Mouse (Mus musculus): ENCODE data around the gene Ccdc57.
"Not testable (repeated sequence)": the region's sequence is repeated elsewhere in the genome, so short reads cannot be mapped to it uniquely, and the experiment has no call there.

Gene Ccdc57

GRCm38 (mm10) chr11:120852083-120852935 is 80.4 kb downstream of the Ccdc57 start:
- DNase-seq (ENCODE audit: extremely low read depth, insufficient read length, low spot score) = no peak

DNA sequence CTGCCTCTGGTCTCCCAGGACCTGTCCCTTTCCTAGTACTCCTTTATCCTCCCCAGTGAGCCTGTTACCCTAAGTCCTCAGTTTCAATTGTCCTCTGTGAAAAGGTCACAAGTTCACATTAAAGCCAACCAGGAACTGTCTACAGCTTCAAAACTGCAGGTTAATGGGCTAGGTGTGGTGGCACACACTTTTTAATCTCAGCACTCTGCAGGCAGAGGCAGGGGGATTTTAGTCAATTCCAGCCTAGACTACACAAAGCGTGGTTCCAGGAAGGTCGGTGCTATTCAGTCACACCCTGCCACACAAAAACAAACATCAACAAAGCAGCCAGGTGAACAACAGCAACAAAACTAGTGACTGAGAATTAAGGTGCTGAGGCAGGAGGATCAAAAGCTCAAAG is 81.1 kb downstream of the Ccdc57 start:
- DNase-seq (ENCODE audit: extremely low read depth, insufficient read length, low spot score) = no peak

DNA sequence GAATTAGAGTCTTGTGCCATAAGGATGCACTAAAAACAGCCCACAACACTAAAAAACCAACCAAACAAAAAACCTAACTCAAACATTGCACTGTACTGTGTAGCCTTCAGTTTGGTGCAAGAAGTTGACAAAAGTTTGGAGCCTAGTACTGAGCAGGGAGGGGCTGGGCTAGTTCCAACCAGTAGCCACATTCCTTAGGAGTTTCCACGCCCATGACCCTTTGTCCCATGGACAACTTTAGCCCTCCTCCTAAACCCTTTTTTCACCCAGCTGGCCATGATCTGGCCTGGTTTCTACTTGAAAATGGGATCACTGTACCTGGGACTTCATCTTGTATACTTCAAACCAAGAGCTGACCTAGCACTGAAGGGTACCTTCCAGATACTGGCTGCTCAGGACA is 81.5 kb downstream of the Ccdc57 start:
- no peak for DNase-seq (ENCODE audit: extremely low read depth, insufficient read length, low spot score)

DNA sequence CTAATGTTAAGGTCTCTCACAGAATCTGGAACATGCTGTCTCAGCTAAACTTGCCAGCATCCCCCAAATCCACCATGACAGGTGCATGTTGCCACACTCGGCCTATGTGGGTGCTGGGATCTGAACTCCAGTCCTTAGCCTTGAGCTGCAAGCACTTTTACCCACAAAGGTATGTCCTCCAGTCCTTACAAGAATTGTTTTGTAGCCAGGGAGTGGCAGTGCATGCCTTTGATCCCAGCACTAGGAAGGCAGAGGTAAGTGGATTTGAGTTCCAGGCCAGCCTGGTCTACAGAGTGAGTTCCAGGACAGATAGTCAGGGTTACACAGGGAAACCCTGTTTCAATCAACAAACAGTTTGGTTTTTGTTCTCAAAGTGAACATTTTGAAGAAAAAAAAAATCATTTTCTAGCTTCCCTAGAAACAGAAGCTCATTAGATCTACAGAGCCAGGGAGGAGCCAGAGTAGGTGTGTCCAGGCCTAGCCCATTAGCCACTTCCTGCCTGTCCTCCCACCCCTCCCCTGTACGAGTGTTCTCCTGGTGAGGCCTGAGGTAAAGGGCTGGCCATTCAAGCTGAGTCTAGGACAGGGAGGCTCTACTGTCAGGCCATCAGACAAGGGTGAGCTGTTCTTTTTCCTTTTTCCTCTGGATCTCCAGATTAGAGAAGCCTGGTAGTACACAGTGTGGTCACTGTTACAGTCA is 82.2 kb downstream of the Ccdc57 start:
- DNase-seq (ENCODE audit: extremely low read depth, insufficient read length, low spot score) = peak; percentile 33

DNA sequence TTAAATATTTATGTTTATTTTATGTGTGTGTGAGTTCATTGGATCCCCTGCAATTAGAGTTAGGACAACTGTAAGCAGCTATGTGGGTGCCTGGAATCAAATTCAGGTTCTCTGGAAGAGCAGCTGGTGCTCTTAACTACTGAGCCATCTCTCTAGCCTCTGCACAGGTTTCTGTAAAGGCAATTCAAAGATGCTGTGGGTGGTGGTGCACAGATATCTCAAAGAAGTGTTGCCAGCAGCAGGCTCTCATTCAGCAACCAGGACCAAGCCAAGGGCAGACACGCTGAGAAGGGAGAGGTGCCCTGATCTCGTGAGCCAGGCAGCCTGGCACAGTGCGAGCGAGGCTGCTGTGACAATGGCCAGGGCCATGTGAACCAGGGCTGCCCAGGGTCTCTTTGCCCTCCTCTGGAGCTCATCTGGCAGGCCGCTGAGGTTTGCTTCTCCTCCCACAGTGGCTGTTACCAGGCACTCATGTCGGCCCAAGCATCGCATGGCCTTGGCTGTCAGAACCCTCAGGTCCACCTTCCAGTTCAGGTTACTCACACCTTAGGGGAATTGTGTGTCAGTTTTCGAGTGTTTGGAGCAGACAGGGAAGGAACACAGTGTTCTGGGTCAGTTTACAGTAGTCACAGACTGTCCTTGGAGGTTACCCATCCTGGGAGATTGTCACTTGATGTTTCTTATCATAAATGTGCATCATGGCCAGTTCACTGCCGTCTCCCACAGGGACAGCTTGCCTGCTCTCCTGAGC is 85.8 kb downstream of the Ccdc57 start:
- DNase-seq (ENCODE audit: extremely low read depth, insufficient read length, low spot score) = no peak

DNA sequence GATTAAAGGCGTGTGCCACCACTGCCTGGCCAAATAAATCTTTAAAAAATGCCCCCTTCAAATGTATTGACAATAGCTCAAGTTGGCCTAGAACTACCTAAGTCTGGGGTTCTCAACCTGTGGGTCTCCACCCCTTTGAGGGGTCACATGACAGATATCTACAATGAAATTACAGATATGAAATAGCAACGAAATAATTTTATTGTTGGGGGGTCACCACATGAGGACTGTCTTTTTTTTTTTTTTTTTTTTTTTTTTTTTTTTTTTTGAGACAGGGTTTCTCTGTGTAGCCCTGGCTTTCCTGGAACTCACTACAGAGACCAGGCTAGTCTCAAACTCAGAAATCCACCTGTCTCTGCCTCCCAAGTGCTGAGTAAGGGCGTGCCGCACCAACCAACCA is 88.3 kb downstream of the Ccdc57 start:
- DNase-seq (ENCODE audit: extremely low read depth, insufficient read length, low spot score) = no peak

GRCm38 (mm10) chr11:120833555-120834280 is 99.0 kb downstream of the Ccdc57 start:
- DNase-seq (ENCODE audit: extremely low read depth, insufficient read length, low spot score) = no peak

DNA sequence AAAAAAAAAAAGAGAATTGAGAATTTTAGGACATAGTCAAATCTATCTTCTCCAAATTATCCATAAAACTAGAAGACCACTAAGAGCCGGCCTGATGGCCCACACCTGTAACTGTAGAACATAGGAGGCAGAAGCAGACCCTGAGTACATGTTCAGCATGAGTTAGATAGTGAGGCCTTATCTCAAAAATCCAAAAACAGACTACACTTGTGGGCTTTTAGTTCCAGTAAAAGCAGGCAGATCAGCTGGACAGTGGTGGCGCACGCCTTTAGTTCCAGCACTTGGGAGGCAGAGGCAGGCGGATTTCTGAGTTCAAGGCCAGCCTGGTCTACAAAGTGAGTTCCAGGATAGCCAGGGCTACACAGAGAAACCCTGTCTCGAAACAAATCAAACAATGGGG is 99.7 kb downstream of the Ccdc57 start:
- not testable (repeated sequence) for DNase-seq (ENCODE audit: extremely low read depth, insufficient read length, low spot score)

DNA sequence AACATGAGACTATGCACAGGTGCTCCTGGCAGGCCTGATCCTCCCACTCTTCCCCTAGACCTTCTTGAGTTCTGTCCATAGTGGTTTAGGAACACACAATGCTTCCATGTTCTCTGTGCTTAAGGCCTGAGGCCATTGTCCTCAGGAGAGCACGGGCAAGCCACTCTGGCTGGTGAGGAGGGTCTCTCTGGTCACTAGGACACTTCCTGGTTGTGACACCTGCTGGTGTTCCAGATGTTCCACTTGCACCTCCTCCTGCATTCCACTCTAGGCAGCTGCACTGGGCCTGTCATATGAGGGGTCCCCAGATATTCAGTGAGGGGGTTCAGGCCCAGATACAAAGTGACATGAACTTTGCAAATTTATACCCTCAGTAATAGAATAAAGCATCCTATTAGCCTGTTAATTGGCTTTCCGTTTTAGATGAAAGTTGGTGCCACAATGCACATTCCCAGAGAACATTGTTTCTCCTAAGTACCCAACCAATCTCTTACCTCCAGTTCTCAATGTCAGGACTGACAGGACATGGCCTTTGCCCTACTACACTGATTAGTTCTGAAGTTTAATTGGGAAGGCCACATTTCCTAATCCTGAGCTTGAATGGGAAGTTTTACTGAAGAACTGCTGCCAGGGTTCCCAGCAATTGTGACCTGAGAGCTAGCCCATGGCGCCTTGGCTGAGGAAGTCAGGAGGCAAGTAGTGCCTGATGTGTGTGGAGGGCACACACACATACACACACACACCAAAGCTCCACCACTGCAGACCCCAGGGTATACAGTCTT is 100.8 kb downstream of the Ccdc57 start:
- DNase-seq (ENCODE audit: extremely low read depth, insufficient read length, low spot score) = no peak

DNA sequence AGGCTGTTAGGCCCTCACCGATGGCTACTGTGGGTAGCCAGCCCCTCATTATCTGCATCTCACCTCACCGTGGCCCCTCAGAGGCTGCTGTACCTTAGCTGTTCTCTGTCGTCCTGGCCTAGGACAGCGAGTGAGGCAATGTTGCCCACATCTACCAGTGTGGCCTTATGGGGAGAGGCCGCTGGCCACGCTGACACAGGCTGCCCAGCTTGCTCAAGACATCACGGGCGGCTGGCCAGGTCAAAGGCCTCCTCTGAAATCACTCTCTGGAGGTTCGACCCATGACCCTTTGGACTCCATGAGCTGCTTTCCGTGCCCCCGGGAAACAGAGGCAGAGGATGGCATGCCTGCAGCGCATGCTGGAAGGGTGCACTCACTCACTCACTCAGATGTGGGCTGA is 102.0 kb downstream of the Ccdc57 start:
- no peak for DNase-seq (ENCODE audit: extremely low read depth, insufficient read length, low spot score)

- DNase-seq (ENCODE audit: extremely low read depth, insufficient read length, low spot score) = no peak
Measured at GRCm38 (mm10) chr11:120829757-120830532, 102.7 kb downstream of the Ccdc57 start.

DNA sequence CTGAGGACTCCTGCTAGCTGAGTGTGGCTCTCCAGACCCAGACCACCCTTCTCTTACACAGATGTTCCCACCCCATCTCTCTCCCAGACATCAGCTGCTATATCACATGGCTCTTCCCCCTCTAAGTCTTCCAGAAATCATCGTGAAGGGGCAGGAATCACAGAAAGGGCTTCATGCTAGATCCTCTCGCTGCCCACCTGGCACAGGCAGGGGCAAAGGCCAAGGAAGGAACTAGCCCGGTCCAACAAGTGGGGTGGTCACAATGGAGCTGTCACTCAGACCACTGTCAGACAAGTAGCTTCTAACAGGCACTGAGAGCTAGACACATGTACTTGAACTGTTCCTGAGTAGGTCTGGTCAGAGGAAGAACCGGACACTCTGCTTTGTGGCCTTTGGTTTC is 104.3 kb downstream of the Ccdc57 start:
- no peak for DNase-seq (ENCODE audit: extremely low read depth, insufficient read length, low spot score)

GRCm38 (mm10) chr11:120826016-120826953 is 106.4 kb downstream of the Ccdc57 start:
- DNase-seq (ENCODE audit: extremely low read depth, insufficient read length, low spot score) = no peak

- no peak for DNase-seq (ENCODE audit: extremely low read depth, insufficient read length, low spot score)
Measured at GRCm38 (mm10) chr11:120825289-120825863, 107.3 kb downstream of the Ccdc57 start.

DNA sequence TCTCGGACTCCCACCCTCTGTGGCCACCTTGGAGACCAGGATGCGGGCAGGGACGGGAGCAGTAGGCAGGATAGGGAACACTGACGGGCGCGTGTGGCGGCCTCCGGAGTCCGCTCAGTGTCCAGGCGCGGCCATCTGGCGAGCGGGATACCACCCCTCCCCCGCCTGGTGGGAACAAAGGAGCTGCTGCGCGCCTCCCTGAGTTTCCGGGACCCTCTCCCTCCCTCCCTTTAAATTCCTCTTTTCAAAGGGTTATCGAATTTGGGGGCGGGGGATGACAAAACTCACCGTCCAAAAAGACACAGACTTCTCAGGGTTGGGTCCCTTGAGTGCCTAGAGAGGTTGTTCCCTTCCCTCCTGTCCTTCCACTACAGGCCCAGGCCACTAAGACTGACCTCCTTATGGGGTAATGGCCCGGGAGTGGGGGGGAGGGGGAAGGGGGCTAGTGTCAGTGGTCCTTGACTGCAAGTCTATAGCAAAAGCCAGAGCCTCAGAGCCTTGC is 107.8 kb downstream of the Ccdc57 start:
- DNase-seq (ENCODE audit: extremely low read depth, insufficient read length, low spot score) = no peak

GRCm38 (mm10) chr11:120823956-120824786 is 108.5 kb downstream of the Ccdc57 start, which contains the start of gene Fasn:
Gene Fasn (minus strand): TSS chr11:120824547.
- DNase-seq (ENCODE audit: extremely low read depth, insufficient read length, low spot score) = peak; percentile 98

GRCm38 (mm10) chr11:120823551-120823947 is 109.1 kb downstream of the Ccdc57 start:
- no peak for DNase-seq (ENCODE audit: extremely low read depth, insufficient read length, low spot score)

All from 3134 (cell line).